Mouse (Mus musculus) neural tube, embryonic 12.5 days (tissue): ENCODE data around the gene Ccdc182. TPM values are rescaled to one million over a fixed set of nuclear protein-coding genes. Genes with fewer than 3 reads are reported as not detected.

Source experiments
- ATAC-seq: fragments of 200-750 bp; cut with Nextera tagmentation; 2 replicates; pipeline ENCODE4 v1.8.0; 2017; ENCODE audit warnings: low read depth, mild to moderate bottlenecking, moderate TSS enrichment, moderate library complexity; ENCODE audit not compliant: low FRiP score
- H3K27ac ChIP-seq: fragments of 300-500 bp; sonication (generic); 2 replicates; pipeline ENCODE4 v1.5.1; 2016
- H3K27me3 ChIP-seq: fragments of 300-500 bp; sonication (generic); replicated peaks from 2 replicates; pipeline ENCODE4 v1.6.1; 2016; ENCODE audit warnings: mild to moderate bottlenecking
- H3K36me3 ChIP-seq: fragments of 300-500 bp; sonication (generic); 2 replicates; pipeline ENCODE4 v1.6.1; 2016; ENCODE audit warnings: mild to moderate bottlenecking
- H3K4me1 ChIP-seq: fragments of 300-500 bp; sonication (generic); 2 replicates; pipeline ENCODE4 v1.6.1; 2016
- H3K4me2 ChIP-seq: fragments of 300-500 bp; sonication (generic); replicated peaks from 2 replicates; pipeline ENCODE4 v1.6.1; 2016; ENCODE audit warnings: mild to moderate bottlenecking
- H3K4me3 ChIP-seq: fragments of 300-500 bp; sonication (generic); 2 replicates; pipeline ENCODE4 v1.5.1; 2016
- H3K9ac ChIP-seq: fragments of 300-500 bp; sonication (generic); 2 replicates; pipeline ENCODE4 v1.6.1; 2016; ENCODE audit warnings: mild to moderate bottlenecking
- H3K9me3 ChIP-seq: fragments of 300-500 bp; sonication (generic); 2 replicates; pipeline ENCODE4 v1.6.1; 2016; ENCODE audit warnings: mild to moderate bottlenecking
- WGBS: fragments of 180-500 bp; shearing (Covaris S2); methylation state at CpG from one replicate; pipeline ENCODE4 v1.1.7; 2016; 5-methylcytosine and 5-hydroxymethylcytosine counted together
- polyA plus RNA-seq: library from polyadenylated mRNA; unstranded; fragments of >200 nt; fragmentation: Nextera tagmentation; extraction: Ambion mirVana; gene quantifications from 2 replicates; pipeline ENCODE4 v1.2.1, GENCODE M21; 2016

Ccdc182 gene
- polyA plus RNA-seq, 1 experiment from 2014 or later: 14.5 TPM

- Histone ChIP-seq H3K4me3 (no peak overlapping the region), H3K27ac (peak overlapping the region; percentile 78), H3K9ac (no peak overlapping the region), H3K4me1 (peaks cover 57% of the 10 kb centered on the region), H3K9me3 (no peaks in the 10 kb centered on the region), H3K27me3 (no peaks in the 10 kb centered on the region), H3K4me2 (0 out of 2 replicates have a peak overlapping the region, but pooled peaks have one; percentile 12), H3K36me3 (no peaks in the 10 kb centered on the region)
- ATAC-seq: peak; percentile 71
- 24% methylated on average over 10 of the region's 10 CpGs for WGBS
These were observed 15.3 kb downstream of the Ccdc182 start for GRCm38 (mm10) chr11:88309059-88309700.

GRCm38 (mm10) chr11:88310773-88311172, 16.9 kb downstream of the Ccdc182 start:
- WGBS: 79% methylated on average over 6 of the region's 6 CpGs

GRCm38 (mm10) chr11:88311606-88312005, 17.7 kb downstream of the Ccdc182 start:
- H3K4me2 ChIP-seq: no peak overlapping the region
- H3K9me3 ChIP-seq: no peaks in the 10 kb centered on the region
- H3K9ac ChIP-seq: no peak overlapping the region
- no peak overlapping the region for H3K4me3 ChIP-seq
- peaks cover 72% of the 10 kb centered on the region for H3K4me1 ChIP-seq
- no peak overlapping the region for H3K27ac ChIP-seq
- H3K27me3 ChIP-seq: no peaks in the 10 kb centered on the region
- 62% methylated on average over 7 of the region's 7 CpGs for WGBS
- ATAC-seq: no peak
- no peaks in the 10 kb centered on the region for H3K36me3 ChIP-seq

More at GRCm38 (mm10) chr11:88310773-88311172, 16.9 kb downstream of the Ccdc182 start:
- Histone ChIP-seq H3K4me1 (peaks cover 70% of the 10 kb centered on the region), H3K27ac (peak overlapping the region; percentile 78; the same call in 1 of the 2 replicates), H3K4me3 (no peak overlapping the region), H3K36me3 (no peaks in the 10 kb centered on the region), H3K9me3 (no peaks in the 10 kb centered on the region), H3K27me3 (no peaks in the 10 kb centered on the region), H3K4me2 (no peak overlapping the region), H3K9ac (no peak overlapping the region)
- ATAC-seq: no peak

GRCm38 (mm10) chr11:88313512-88313911, 19.7 kb downstream of the Ccdc182 start:
- Histone ChIP-seq H3K4me2 (peak overlapping the region; percentile 27; the same call in 1 of the 2 replicates), H3K9ac (no peak overlapping the region), H3K4me3 (no peak overlapping the region), H3K9me3 (no peaks in the 10 kb centered on the region), H3K27me3 (no peaks in the 10 kb centered on the region), H3K4me1 (peaks cover 80% of the 10 kb centered on the region), H3K36me3 (no peaks in the 10 kb centered on the region), H3K27ac (peak overlapping the region; percentile 50; the same call in 1 of the 2 replicates)
- ATAC-seq: no peak
- 3% methylated on average over 8 of the region's 8 CpGs for WGBS

- Histone ChIP-seq H3K9me3 (no peaks in the 10 kb centered on the region), H3K4me3 (no peak overlapping the region), H3K27me3 (no peaks in the 10 kb centered on the region), H3K9ac (0 out of 2 replicates have a peak overlapping the region, but pooled peaks have one; percentile 1), H3K4me1 (peaks cover 70% of the 10 kb centered on the region), H3K36me3 (no peaks in the 10 kb centered on the region), H3K27ac (peak overlapping the region; percentile 4; the same call in 1 of the 2 replicates), H3K4me2 (no peak overlapping the region)
- 60% methylated on average over 6 of the region's 6 CpGs for WGBS
- no peak for ATAC-seq
These were observed 20.6 kb downstream of the Ccdc182 start for GRCm38 (mm10) chr11:88314471-88314870.

- no peak for ATAC-seq
- no peak overlapping the region for H3K27ac ChIP-seq
- no peak overlapping the region for H3K4me3 ChIP-seq
- H3K4me1 ChIP-seq: peaks cover 61% of the 10 kb centered on the region
- WGBS: 84% methylated on average over 5 of the region's 5 CpGs
- H3K36me3 ChIP-seq: no peaks in the 10 kb centered on the region
- no peak overlapping the region for H3K9ac ChIP-seq
- H3K9me3 ChIP-seq: no peaks in the 10 kb centered on the region
- H3K4me2 ChIP-seq: no peak overlapping the region
- H3K27me3 ChIP-seq: no peaks in the 10 kb centered on the region
These were observed 21.5 kb downstream of the Ccdc182 start for GRCm38 (mm10) chr11:88315393-88315792.

- peaks cover 35% of the 10 kb centered on the region for H3K4me1 ChIP-seq
- H3K9ac ChIP-seq: no peak overlapping the region
- no peak for ATAC-seq
- no peaks in the 10 kb centered on the region; the same call in 1 of the 2 replicates for H3K9me3 ChIP-seq
- H3K4me3 ChIP-seq: no peak overlapping the region
- H3K36me3 ChIP-seq: no peaks in the 10 kb centered on the region
- WGBS: 79% methylated on average over 5 of the region's 5 CpGs
- H3K27ac ChIP-seq: no peak overlapping the region
- H3K27me3 ChIP-seq: no peaks in the 10 kb centered on the region
- H3K4me2 ChIP-seq: no peak overlapping the region
These were observed 25.0 kb downstream of the Ccdc182 start for GRCm38 (mm10) chr11:88318850-88319249.

- H3K27me3 ChIP-seq: no peaks in the 10 kb centered on the region
- no peak overlapping the region for H3K4me3 ChIP-seq
- no peak overlapping the region for H3K27ac ChIP-seq
- ATAC-seq: peak; percentile 53; the same call in 1 of the 2 replicates
- 4% methylated on average over 4 of the region's 4 CpGs for WGBS
- no peak overlapping the region for H3K9ac ChIP-seq
- no peaks in the 10 kb centered on the region; the same call in 1 of the 2 replicates for H3K9me3 ChIP-seq
- no peak overlapping the region for H3K4me2 ChIP-seq
- H3K4me1 ChIP-seq: peaks cover 22% of the 10 kb centered on the region
- H3K36me3 ChIP-seq: no peaks in the 10 kb centered on the region
These were observed 33.2 kb downstream of the Ccdc182 start for GRCm38 (mm10) chr11:88327016-88327415.

GRCm38 (mm10) chr11:88328813-88329595, 35.1 kb downstream of the Ccdc182 start:
- no peak overlapping the region for H3K9ac ChIP-seq
- H3K36me3 ChIP-seq: no peaks in the 10 kb centered on the region
- H3K4me2 ChIP-seq: no peak overlapping the region
- no peaks in the 10 kb centered on the region for H3K9me3 ChIP-seq
- WGBS: 86% methylated on average over 17 of the region's 17 CpGs
- no peaks in the 10 kb centered on the region for H3K27me3 ChIP-seq
- no peak overlapping the region for H3K27ac ChIP-seq
- H3K4me3 ChIP-seq: no peak overlapping the region
- no peak for ATAC-seq
- peaks cover 29% of the 10 kb centered on the region for H3K4me1 ChIP-seq

GRCm38 (mm10) chr11:88330799-88331198, 36.9 kb downstream of the Ccdc182 start:
- ATAC-seq: 0 out of 2 replicates have a peak, but pooled peaks have one; percentile 12
- H3K4me3 ChIP-seq: no peak overlapping the region
- no peak overlapping the region for H3K9ac ChIP-seq
- H3K27ac ChIP-seq: no peak overlapping the region
- no peaks in the 10 kb centered on the region for H3K27me3 ChIP-seq
- 65% methylated on average over 11 of the region's 11 CpGs for WGBS
- no peak overlapping the region for H3K4me2 ChIP-seq
- no peaks in the 10 kb centered on the region for H3K9me3 ChIP-seq
- peaks cover 5% of the 10 kb centered on the region; the same call in 1 of the 2 replicates for H3K36me3 ChIP-seq
- H3K4me1 ChIP-seq: peaks cover 29% of the 10 kb centered on the region

- H3K4me3 ChIP-seq: no peak overlapping the region
- H3K27ac ChIP-seq: no peak overlapping the region
- H3K4me2 ChIP-seq: no peak overlapping the region
- no peak for ATAC-seq
- H3K27me3 ChIP-seq: no peaks in the 10 kb centered on the region
- no peak overlapping the region for H3K9ac ChIP-seq
- peaks cover 29% of the 10 kb centered on the region for H3K4me1 ChIP-seq
- WGBS: 94% methylated on average over 8 of the region's 8 CpGs
- no peaks in the 10 kb centered on the region for H3K9me3 ChIP-seq
- peaks cover 5% of the 10 kb centered on the region; the same call in 1 of the 2 replicates for H3K36me3 ChIP-seq
These were observed 37.9 kb downstream of the Ccdc182 start for GRCm38 (mm10) chr11:88331722-88332121.

GRCm38 (mm10) chr11:88332309-88332934, 38.6 kb downstream of the Ccdc182 start:
- Histone ChIP-seq H3K4me3 (no peak overlapping the region), H3K36me3 (peaks cover 5% of the 10 kb centered on the region; the same call in 1 of the 2 replicates), H3K27ac (no peak overlapping the region), H3K4me2 (no peak overlapping the region), H3K27me3 (no peaks in the 10 kb centered on the region), H3K9me3 (no peaks in the 10 kb centered on the region), H3K4me1 (peaks cover 23% of the 10 kb centered on the region), H3K9ac (no peak overlapping the region)
- WGBS: 69% methylated on average over 8 of the region's 8 CpGs
- ATAC-seq: no peak
